Mouse (Mus musculus): Measurements from ENCODE around the gene Vmn2r97. TPM values are rescaled to one million over a fixed set of nuclear protein-coding genes. Genes with fewer than 3 reads are reported as not detected.
"Not testable (repeated sequence)": the region's sequence is repeated elsewhere in the genome, so short reads cannot be mapped to it uniquely, and the experiment has no call there.

Gene Vmn2r97
- total RNA-seq (2021): not detected
- long read RNA-seq, experiment 1: 0 reads
- long read RNA-seq, experiment 2: 0 reads

GRCm38 (mm10) chr17:18914000-18914399 lies at the start of gene Vmn2r97:
Vmn2r97 (plus strand) TSS chr17:18914300.
- not testable (repeated sequence) for H3K27ac ChIP-seq; H3K4me3 ChIP-seq; DNase-seq (ENCODE audit: low spot score in 2 of 2)

GRCm38 (mm10) chr17:18882436-18882835 lies 31.7 kb upstream of the Vmn2r97 start:
- H3K27ac ChIP-seq; DNase-seq (ENCODE audit: low spot score in 2 of 2); H3K4me3 ChIP-seq: not testable (repeated sequence)

- Histone ChIP-seq H3K27ac (no peak overlapping the region), H3K4me3 (no peak overlapping the region)
- no peak for DNase-seq (ENCODE audit: low spot score in 2 of 2)
- no peak for TF ChIP-seq CTCF (conservative IDR thresholded peaks at IDR 0.05)
These were observed 24.3 kb upstream of the Vmn2r97 start for GRCm38 (mm10) chr17:18889745-18890329.

GRCm38 (mm10) chr17:18957800-18958199 lies 43.7 kb downstream of the Vmn2r97 start:
- not testable (repeated sequence) for H3K4me3 ChIP-seq; DNase-seq (ENCODE audit: low spot score in 2 of 2); H3K27ac ChIP-seq

GRCm38 (mm10) chr17:18968371-18969275 lies 54.5 kb downstream of the Vmn2r97 start:
- no peak for DNase-seq (ENCODE audit: low spot score in 2 of 2)
- H3K4me3 ChIP-seq: no peak overlapping the region
- no peak overlapping the region for H3K27ac ChIP-seq
- no peak for TF ChIP-seq CTCF (conservative IDR thresholded peaks at IDR 0.05)

Other genes with a start within 250 kb of the Vmn2r97 start
- not detected for gene Vmn2r98, start 139.2 kb downstream of the Vmn2r97 start, total RNA-seq (2021)